Mouse (Mus musculus) bone marrow macrophage, adult 2 months (primary cell): ENCODE results near the gene 1700021F07Rik. TPM values are rescaled to one million over a fixed set of nuclear protein-coding genes. Genes with fewer than 3 reads are reported as not detected.

Experiments
- H3K27ac ChIP-seq: 2 replicates; pipeline ENCODE4 v1.5.1; 2012; ENCODE audit warnings: low read depth, low read length; ENCODE audit not compliant: insufficient read depth
- H3K4me1 ChIP-seq: 2 replicates; pipeline ENCODE4 v1.6.1; 2012; ENCODE audit warnings: low read length; ENCODE audit not compliant: control insufficient read depth, insufficient read depth
- H3K4me3 ChIP-seq: 2 replicates; pipeline ENCODE4 v1.5.1; 2012; ENCODE audit warnings: mild to moderate bottlenecking, low read length, moderate library complexity; ENCODE audit not compliant: insufficient read depth
- CTCF ChIP-seq: IDR thresholded peaks from 2 replicates; pipeline ENCODE4 v1.5.1; 2012; ENCODE audit warnings: low read depth, mild to moderate bottlenecking, low read length, moderate library complexity
- POLR2A ChIP-seq: IDR thresholded peaks from 2 replicates; pipeline ENCODE4 v1.6.1; 2012; ENCODE audit warnings: mild to moderate bottlenecking, low read depth, low read length, borderline replicate concordance
- polyA plus RNA-seq: library from polyadenylated mRNA; stranded (reverse); fragments of >200 nt; gene quantifications from 2 replicates; pipeline ENCODE4 v1.2.4, GENCODE M21; 2012; ENCODE audit not compliant: missing spikeins, insufficient read depth, insufficient read length

The 1700021F07Rik gene
- polyA plus RNA-seq, 1 experiment: not detected

DNA sequence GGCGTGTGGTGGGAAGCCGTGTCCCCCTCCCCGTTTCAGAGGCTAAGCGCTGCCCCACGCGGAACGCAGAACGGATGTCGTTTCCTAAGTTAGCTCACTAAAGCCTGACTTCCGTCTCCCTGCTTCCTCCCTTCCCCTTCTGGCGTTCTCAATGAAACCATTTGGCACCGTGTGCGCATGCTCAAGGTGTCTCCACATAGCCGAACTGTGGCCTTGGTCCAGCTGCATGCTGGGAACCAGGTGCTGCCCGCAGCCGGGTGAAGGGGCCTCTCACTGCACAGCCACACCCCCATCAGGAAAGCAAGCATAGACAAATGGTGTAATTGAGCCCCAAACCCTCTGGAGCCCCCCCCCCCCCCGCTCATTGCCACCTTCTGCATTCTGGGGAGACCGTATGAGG lies 13.0 kb downstream of the 1700021F07Rik start:
- TF ChIP-seq CTCF: no peak
- no peak for TF ChIP-seq POLR2A
- Histone ChIP-seq H3K4me1 (no peaks in the 10 kb centered on the region), H3K27ac (no peak overlapping the region), H3K4me3 (no peak overlapping the region)

GRCm38 (mm10) chr2:173535886-173536285 lies 13.5 kb downstream of the 1700021F07Rik start:
- Histone ChIP-seq H3K4me3 (no peak overlapping the region), H3K4me1 (no peaks in the 10 kb centered on the region), H3K27ac (no peak overlapping the region)
- TF ChIP-seq CTCF: no peak
- no peak for TF ChIP-seq POLR2A

DNA sequence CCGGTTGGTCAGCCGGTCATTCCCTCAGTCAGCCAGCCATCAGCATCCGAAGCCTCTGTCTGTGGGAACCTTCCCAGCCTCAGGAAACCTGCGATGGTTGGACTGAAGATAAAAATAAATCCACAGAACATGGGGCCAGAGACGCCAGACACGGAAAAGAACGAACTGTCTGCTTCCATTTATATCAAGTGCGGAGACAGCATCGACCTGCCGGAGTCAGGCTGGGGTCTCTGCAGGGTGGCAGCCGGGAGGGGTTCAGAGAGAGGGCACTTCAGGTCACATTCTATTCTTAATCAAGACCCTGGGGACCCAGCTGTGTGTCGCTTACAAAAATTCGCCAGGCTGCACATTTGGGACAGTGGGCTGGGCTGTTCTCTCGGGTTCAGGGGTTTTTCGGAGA lies 17.4 kb downstream of the 1700021F07Rik start:
- Histone ChIP-seq H3K27ac (no peak overlapping the region), H3K4me1 (no peaks in the 10 kb centered on the region), H3K4me3 (no peak overlapping the region)
- no peak for TF ChIP-seq POLR2A
- no peak for TF ChIP-seq CTCF

DNA sequence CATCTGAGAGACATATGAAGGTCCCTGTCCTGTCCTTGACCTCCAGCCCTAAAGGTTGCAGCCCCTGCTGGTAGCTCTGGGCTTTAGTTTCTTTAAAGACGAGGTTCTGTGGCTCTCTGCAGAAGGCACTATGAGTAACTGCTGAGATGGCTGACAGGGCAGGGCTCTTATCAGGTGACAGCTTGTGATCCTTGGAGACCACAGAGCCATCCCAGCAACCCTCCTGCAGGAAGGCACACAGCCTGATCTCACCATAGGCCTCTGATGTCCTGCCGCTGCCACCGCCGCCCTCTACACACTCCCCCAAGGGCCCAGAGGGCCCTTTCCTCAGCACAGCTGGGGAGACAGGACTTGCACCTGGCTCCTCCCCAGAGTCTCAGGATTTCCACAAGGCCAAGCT lies 19.4 kb downstream of the 1700021F07Rik start:
- no peak overlapping the region for H3K27ac ChIP-seq
- no peak for TF ChIP-seq CTCF
- H3K4me3 ChIP-seq: no peak overlapping the region
- H3K4me1 ChIP-seq: no peaks in the 10 kb centered on the region

DNA sequence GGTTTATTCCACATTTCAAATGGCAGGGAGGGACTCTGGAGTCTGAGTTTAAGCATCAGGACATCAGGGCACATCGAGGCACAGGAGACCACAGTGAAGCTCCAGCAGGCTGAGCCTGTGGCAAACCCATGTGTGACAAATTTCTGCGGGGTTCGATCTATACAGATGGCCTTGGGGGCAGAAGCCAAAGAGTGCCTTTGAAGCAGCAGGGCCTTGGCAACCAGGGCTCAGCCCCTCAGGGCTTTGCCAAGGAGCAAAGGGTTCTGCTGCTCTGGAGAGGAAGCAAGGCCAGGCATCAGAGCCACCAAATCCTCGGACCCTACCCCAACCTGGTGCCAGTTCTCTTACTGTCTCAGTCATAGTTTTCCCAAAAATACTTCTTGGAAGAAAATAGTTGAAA lies 20.3 kb downstream of the 1700021F07Rik start:
- TF ChIP-seq POLR2A: no peak
- no peak for TF ChIP-seq CTCF
- no peak overlapping the region for H3K4me3 ChIP-seq
- no peak overlapping the region for H3K27ac ChIP-seq
- H3K4me1 ChIP-seq: no peaks in the 10 kb centered on the region

- Histone ChIP-seq H3K4me3 (no peak overlapping the region), H3K27ac (no peak overlapping the region), H3K4me1 (no peaks in the 10 kb centered on the region)
- peak; percentile 80 for TF ChIP-seq CTCF
- TF ChIP-seq POLR2A: no peak
Measured at GRCm38 (mm10) chr2:173545992-173546703, 23.8 kb downstream of the 1700021F07Rik start.

- TF ChIP-seq POLR2A (no peak), CTCF (no peak)
- no peaks in the 10 kb centered on the region for H3K4me1 ChIP-seq
- no peak overlapping the region for H3K4me3 ChIP-seq
- no peak overlapping the region for H3K27ac ChIP-seq
Measured at GRCm38 (mm10) chr2:173549236-173549635, 26.9 kb downstream of the 1700021F07Rik start.

DNA sequence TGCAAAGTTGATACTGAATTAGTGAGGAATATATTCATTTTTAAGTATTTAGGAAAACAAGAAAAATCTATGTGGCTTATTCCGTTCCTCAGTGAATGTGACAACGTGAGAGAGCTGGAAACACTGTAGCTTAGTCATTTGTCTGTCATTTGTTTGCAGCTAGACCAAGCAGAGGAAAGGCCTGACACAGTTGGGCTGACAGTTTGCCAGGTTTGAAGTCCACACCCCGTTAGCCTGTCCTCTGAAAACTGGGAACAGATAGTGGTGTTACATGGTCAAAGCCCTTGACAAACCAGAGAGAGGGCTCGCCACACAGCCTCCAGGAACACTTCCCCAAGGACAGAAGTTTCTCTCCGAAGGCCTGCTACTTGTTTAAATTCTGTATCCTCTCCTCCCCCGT lies 28.3 kb downstream of the 1700021F07Rik start:
- TF ChIP-seq CTCF (no peak), POLR2A (no peak)
- H3K4me1 ChIP-seq: no peaks in the 10 kb centered on the region
- H3K4me3 ChIP-seq: no peak overlapping the region
- no peak overlapping the region for H3K27ac ChIP-seq

- Histone ChIP-seq H3K4me3 (no peak overlapping the region), H3K4me1 (no peaks in the 10 kb centered on the region), H3K27ac (no peak overlapping the region)
- peak; percentile 28; the same call in 1 of the 2 replicates for TF ChIP-seq CTCF
- TF ChIP-seq POLR2A: no peak
Measured at GRCm38 (mm10) chr2:173553863-173554262, 31.5 kb downstream of the 1700021F07Rik start.

DNA sequence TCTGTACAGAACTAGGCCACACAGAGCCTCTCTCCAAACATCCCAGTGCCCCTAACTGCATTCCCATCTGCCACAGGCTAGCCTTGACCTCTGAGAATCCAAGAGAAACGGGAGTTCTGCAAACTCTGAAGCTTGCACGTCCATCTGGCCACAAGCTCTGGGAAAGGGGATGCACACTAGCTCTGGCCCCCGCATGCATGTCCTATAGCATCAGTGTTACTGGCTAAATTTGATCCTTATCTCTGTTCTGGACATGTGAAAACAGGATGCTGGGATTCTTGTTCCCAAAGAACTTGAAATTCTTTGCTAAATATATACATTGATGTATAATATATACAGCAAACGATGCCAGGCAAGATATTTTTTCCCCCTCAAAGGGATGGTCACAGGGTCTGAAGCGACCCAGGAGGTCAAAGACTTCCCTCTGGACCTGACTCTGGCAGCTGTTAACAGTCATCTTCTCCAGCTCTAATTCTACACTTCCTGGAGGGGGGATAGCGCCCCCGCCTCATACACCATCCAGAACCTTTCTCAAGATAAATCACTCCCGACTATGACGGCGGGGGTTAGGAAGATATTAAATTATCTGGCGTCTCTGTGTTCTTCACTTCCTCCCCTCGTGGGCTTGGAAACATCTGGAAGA lies 36.5 kb downstream of the 1700021F07Rik start:
- no peaks in the 10 kb centered on the region for H3K4me1 ChIP-seq
- TF ChIP-seq CTCF: no peak
- no peak for TF ChIP-seq POLR2A
- H3K27ac ChIP-seq: no peak overlapping the region
- H3K4me3 ChIP-seq: no peak overlapping the region
